Mouse (Mus musculus) embryonic facial prominence, embryonic 11.5 days (tissue): Measurements from ENCODE around the gene Mpo. TPM values are rescaled to one million over a fixed set of nuclear protein-coding genes. Genes with fewer than 3 reads are reported as not detected.

ENCODE experiments used
- ATAC-seq: fragments of 200-750 bp; cut with Nextera tagmentation; replicated peaks from 2 replicates; pipeline ENCODE4 v1.8.0; 2017; ENCODE audit warnings: low read depth; ENCODE audit not compliant: insufficient number of reproducible peaks, low FRiP score, low TSS enrichment
- DNase-seq: peaks from one replicate; pipeline ENCODE4 v3.0.0-alpha.2; 2015; ENCODE audit warnings: low spot score
- H3K27ac ChIP-seq: fragments of 300-500 bp; sonication (generic); replicated peaks from 2 replicates; pipeline ENCODE4 v1.5.1; 2014; ENCODE audit warnings: mild to moderate bottlenecking, low read depth, low read length, control low read depth
- H3K27me3 ChIP-seq: fragments of 300-500 bp; sonication (generic); 2 replicates; pipeline ENCODE4 v1.6.1; 2014; ENCODE audit warnings: mild to moderate bottlenecking, low read length, moderate library complexity, mixed read lengths; ENCODE audit not compliant: control insufficient read depth, insufficient read depth
- H3K36me3 ChIP-seq: fragments of 300-500 bp; sonication (generic); replicated peaks from 2 replicates; pipeline ENCODE4 v1.6.1; 2014; ENCODE audit warnings: low read depth, mild to moderate bottlenecking, low read length, moderate library complexity, mixed read lengths; ENCODE audit not compliant: control insufficient read depth, insufficient read depth
- H3K4me1 ChIP-seq: fragments of 300-500 bp; sonication (generic); 2 replicates; pipeline ENCODE4 v1.6.1; 2014; ENCODE audit warnings: low read length, mixed read lengths; ENCODE audit not compliant: control insufficient read depth, insufficient read depth
- H3K4me2 ChIP-seq: fragments of 300-500 bp; sonication (generic); 2 replicates; pipeline ENCODE4 v1.6.1; 2014; ENCODE audit warnings: low read depth, mild to moderate bottlenecking, control low read depth, low read length, moderate library complexity
- H3K4me3 ChIP-seq: fragments of 300-500 bp; sonication (generic); 2 replicates; pipeline ENCODE4 v1.5.1; 2014; ENCODE audit warnings: low read depth, low read length, control low read depth
- H3K9ac ChIP-seq: fragments of 300-500 bp; sonication (generic); replicated peaks from 2 replicates; pipeline ENCODE4 v1.6.1; 2014; ENCODE audit warnings: mild to moderate bottlenecking, control low read depth, low read length
- H3K9me3 ChIP-seq: fragments of 300-500 bp; sonication (generic); replicated peaks from 2 replicates; pipeline ENCODE4 v1.6.1; 2016; ENCODE audit warnings: mild to moderate bottlenecking, low read length, inconsistent platforms, mixed read lengths; ENCODE audit not compliant: control insufficient read depth
- WGBS: fragments of 180-500 bp; shearing (Covaris S2); extraction: QIAGEN DNeasy Blood & Tissue Kit; methylation state at CpG from one replicate; pipeline ENCODE4 v1.1.7; 2014; 5-methylcytosine and 5-hydroxymethylcytosine counted together
- polyA plus RNA-seq: library from polyadenylated mRNA; unstranded; fragments of >200 nt; fragmentation: Nextera tagmentation; extraction: Ambion mirVana; gene quantifications from 2 replicates; pipeline ENCODE4 v1.2.1, GENCODE M21; 2014

Gene Mpo
- polyA plus RNA-seq, 1 experiment from 2014 or later, result 7.2 TPM

- WGBS, result 22% methylated on average over 5 of the region's 5 CpGs
- Histone ChIP-seq H3K9ac (no peak overlapping the region), H3K4me1 (no peaks in the 10 kb centered on the region), H3K36me3 (no peaks in the 10 kb centered on the region), H3K27ac (no peak overlapping the region), H3K4me3 (no peak overlapping the region), H3K27me3 (no peaks in the 10 kb centered on the region), H3K4me2 (no peak overlapping the region), H3K9me3 (no peaks in the 10 kb centered on the region)
- ATAC-seq (no peak), DNase-seq (no peak)
Measured at GRCm38 (mm10) chr11:87821502-87821901, 28.1 kb downstream of the Mpo start.

- no peak for ATAC-seq
- no peak within 1 kb of the TSS for H3K27ac ChIP-seq
- H3K4me2 ChIP-seq, result no peak within 1 kb of the TSS
- H3K9ac ChIP-seq, result no peak within 1 kb of the TSS
- 61% methylated on average over 10 of the region's 10 CpGs for WGBS
- no peaks in the 10 kb centered on the region for H3K27me3 ChIP-seq
- no peak within 1 kb of the TSS for H3K4me3 ChIP-seq
- H3K9me3 ChIP-seq, result no peaks in the 10 kb centered on the region
- no peaks in the 10 kb centered on the region for H3K36me3 ChIP-seq
- DNase-seq, result no peak
- no peaks in the 10 kb centered on the region for H3K4me1 ChIP-seq
Measured at GRCm38 (mm10) chr11:87828239-87828900, 35.0 kb downstream of the Mpo start, which contains the start of gene Lpo. TSS of gene Lpo (minus strand) at chr11:87828289.

- H3K4me1 ChIP-seq, result no peaks in the 10 kb centered on the region
- ATAC-seq (no peak), DNase-seq (no peak)
- 85% methylated on average over 8 of the region's 8 CpGs for WGBS
- no peak overlapping the region for H3K27ac ChIP-seq
- H3K9me3 ChIP-seq, result no peaks in the 10 kb centered on the region
- H3K27me3 ChIP-seq, result no peaks in the 10 kb centered on the region; the same call in 1 of the 2 replicates
- no peak overlapping the region for H3K4me3 ChIP-seq
- no peak overlapping the region for H3K4me2 ChIP-seq
- H3K36me3 ChIP-seq, result no peaks in the 10 kb centered on the region
- H3K9ac ChIP-seq, result no peak overlapping the region
Measured at GRCm38 (mm10) chr11:87840676-87841075, 47.3 kb downstream of the Mpo start.

GRCm38 (mm10) chr11:87841436-87841835 is 48.1 kb downstream of the Mpo start:
- H3K4me1 ChIP-seq, result no peaks in the 10 kb centered on the region
- ATAC-seq (no peak), DNase-seq (no peak)
- H3K27ac ChIP-seq, result no peak overlapping the region
- no peak overlapping the region for H3K4me2 ChIP-seq
- WGBS, result 85% methylated on average over 3 of the region's 3 CpGs
- no peak overlapping the region for H3K4me3 ChIP-seq
- H3K9ac ChIP-seq, result no peak overlapping the region
- H3K27me3 ChIP-seq, result no peaks in the 10 kb centered on the region; the same call in 1 of the 2 replicates
- no peaks in the 10 kb centered on the region for H3K36me3 ChIP-seq
- no peaks in the 10 kb centered on the region for H3K9me3 ChIP-seq

GRCm38 (mm10) chr11:87846968-87847600 is 53.7 kb downstream of the Mpo start:
- no peak overlapping the region for H3K4me2 ChIP-seq
- H3K9ac ChIP-seq, result no peak overlapping the region
- DNase-seq (no peak), ATAC-seq (no peak)
- no peaks in the 10 kb centered on the region for H3K9me3 ChIP-seq
- H3K36me3 ChIP-seq, result no peaks in the 10 kb centered on the region
- no peaks in the 10 kb centered on the region for H3K4me1 ChIP-seq
- H3K4me3 ChIP-seq, result no peak overlapping the region
- 85% methylated on average over 12 of the region's 12 CpGs for WGBS
- H3K27ac ChIP-seq, result no peak overlapping the region
- no peaks in the 10 kb centered on the region for H3K27me3 ChIP-seq

- no peaks in the 10 kb centered on the region for H3K27me3 ChIP-seq
- no peak overlapping the region for H3K27ac ChIP-seq
- H3K4me2 ChIP-seq, result no peak overlapping the region
- no peaks in the 10 kb centered on the region for H3K36me3 ChIP-seq
- no peak overlapping the region for H3K9ac ChIP-seq
- ATAC-seq (no peak), DNase-seq (no peak)
- H3K9me3 ChIP-seq, result no peaks in the 10 kb centered on the region
- WGBS, result 83% methylated on average over 6 of the region's 6 CpGs
- H3K4me1 ChIP-seq, result no peaks in the 10 kb centered on the region
- no peak overlapping the region for H3K4me3 ChIP-seq
Measured at GRCm38 (mm10) chr11:87847884-87848283, 54.5 kb downstream of the Mpo start.

GRCm38 (mm10) chr11:87852690-87853596 is 59.6 kb downstream of the Mpo start, which contains the start of gene Mks1:
TSS of gene Mks1 (plus strand) at chr11:87853215.
- Histone ChIP-seq H3K4me1 (no peaks in the 10 kb centered on the region), H3K4me2 (peak within 1 kb of the TSS; percentile 58), H3K9ac (peak within 1 kb of the TSS; percentile 62), H3K9me3 (no peaks in the 10 kb centered on the region), H3K27ac (no peak within 1 kb of the TSS), H3K36me3 (no peaks in the 10 kb centered on the region), H3K4me3 (peak within 1 kb of the TSS; percentile 49), H3K27me3 (no peaks in the 10 kb centered on the region)
- DNase-seq, result peak; percentile 98
- 5% methylated on average over 40 of the region's 40 CpGs for WGBS
- ATAC-seq, result peak; percentile 92
